Mouse (Mus musculus) bone marrow macrophage, adult 2 months (primary cell): ENCODE measurements at regions not wholly inside any gene's neighbourhood (a gene's known extent, or its start where the extent isn't known, plus 50 kb on each side); places are given as distances from the start of the nearest gene placed in this dataset.

Source experiments
- CTCF ChIP-seq: IDR thresholded peaks from 2 replicates; pipeline ENCODE4 v1.5.1; 2012; ENCODE audit warnings: low read depth, mild to moderate bottlenecking, low read length, moderate library complexity
- POLR2A ChIP-seq: IDR thresholded peaks from 2 replicates; pipeline ENCODE4 v1.6.1; 2012; ENCODE audit warnings: mild to moderate bottlenecking, low read depth, low read length, borderline replicate concordance

DNA sequence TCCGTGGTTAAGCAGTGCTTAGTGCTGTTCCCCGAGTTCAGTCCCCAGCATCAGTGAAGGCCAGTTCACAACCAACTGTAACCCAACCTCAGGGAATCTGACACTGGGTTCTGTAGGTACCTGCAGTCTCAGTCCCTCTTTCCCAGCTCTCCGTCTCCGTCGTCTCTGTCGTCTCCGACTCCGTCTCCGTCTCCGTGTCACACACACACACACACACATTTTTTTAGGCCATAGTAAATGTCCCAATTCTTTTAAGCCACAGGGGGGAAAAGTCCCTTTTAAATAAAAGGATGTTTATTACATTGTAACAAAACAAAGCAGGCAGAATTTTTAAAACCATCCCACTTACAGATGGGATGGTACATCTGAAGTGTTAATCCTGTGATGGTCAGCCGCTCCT is 145.3 kb downstream of the Nufip1 start:
- TF ChIP-seq POLR2A (no peak), CTCF (no peak)
